Mouse (Mus musculus): ENCODE measurements at regions not wholly inside any gene's neighbourhood (a gene's known extent, or its start where the extent isn't known, plus 50 kb on each side); places are given as distances from the start of the nearest gene placed in this dataset.

DNA sequence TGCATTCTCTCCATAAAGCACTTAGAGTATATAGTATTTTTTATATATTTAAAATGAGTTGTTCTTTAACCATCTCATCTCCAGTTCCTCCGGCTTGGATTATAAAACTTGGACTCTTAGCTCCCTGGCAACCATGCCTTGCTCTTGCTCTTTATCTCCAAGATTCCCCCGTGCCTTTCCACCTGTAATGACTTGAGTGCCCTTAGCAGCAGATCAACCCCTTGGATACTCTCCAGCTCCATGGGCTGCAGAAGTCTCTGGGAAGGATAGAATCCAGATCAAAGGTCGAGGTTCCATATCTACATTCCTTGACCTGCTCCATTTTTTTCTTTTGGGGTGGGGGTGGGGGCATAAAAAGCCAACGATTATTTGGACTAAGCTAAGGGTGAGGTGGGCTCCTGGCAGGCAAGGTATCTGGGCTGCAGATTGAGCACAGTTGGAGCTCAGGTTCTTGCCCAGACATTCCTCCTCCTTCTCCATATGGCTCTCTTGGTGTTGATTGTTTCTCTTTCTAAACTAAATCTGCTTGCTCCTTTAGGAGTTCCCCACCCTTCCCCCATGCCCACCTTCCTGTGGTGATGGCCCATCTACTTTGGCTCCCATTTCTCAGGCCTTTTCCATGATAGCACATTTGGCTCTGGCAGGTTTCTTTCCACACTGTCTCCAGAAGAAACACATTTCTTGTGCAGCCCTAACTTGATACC is 460.9 kb downstream of the Epha4 start:
- no peak overlapping the region for H3K27ac ChIP-seq (ENCODE audit: low read depth)
- H3K36me3 ChIP-seq (ENCODE audit: control insufficient read depth, insufficient read depth, low read length) = no peaks in the 10 kb centered on the region
- DNase-seq (ENCODE audit: low spot score) (no peak), ATAC-seq (replicated peaks; ENCODE audit: low FRiP score, low TSS enrichment, low read depth) (no peak)
- 55% methylated on average over 4 of the region's 4 CpGs for WGBS
- no peak overlapping the region for H3K4me2 ChIP-seq (ENCODE audit: low read length)
- no peaks in the 10 kb centered on the region for H3K27me3 ChIP-seq (replicated peaks; ENCODE audit: control insufficient read depth, insufficient read depth, low read length)
- H3K4me3 ChIP-seq (ENCODE audit: low read depth, low read length) = no peak overlapping the region
- no peak overlapping the region for H3K9ac ChIP-seq (ENCODE audit: low read length)
- H3K4me1 ChIP-seq (replicated peaks; ENCODE audit: control insufficient read depth, insufficient read depth, low read length) = no peaks in the 10 kb centered on the region
- no peaks in the 10 kb centered on the region for H3K9me3 ChIP-seq (ENCODE audit: control insufficient read depth, low read length)

DNA sequence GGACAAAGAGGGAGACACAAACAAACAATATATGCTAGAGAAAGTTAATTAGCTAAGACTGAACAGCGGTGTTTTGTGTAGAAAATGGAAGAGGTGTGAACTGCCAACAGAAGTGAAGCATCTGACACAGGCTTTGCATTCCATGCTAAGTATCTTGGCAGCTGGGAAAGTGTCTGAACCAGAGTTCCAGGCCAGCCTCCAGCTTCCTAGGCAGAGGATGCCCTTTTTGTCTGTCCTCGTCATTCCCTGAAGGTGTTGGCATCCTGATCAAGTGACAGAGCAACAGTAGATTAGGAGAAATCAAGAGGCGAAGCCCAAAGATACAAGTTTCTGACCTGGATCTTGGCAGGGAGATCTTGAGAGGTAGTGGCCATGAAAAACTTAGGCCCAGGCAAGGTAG is 452.4 kb downstream of the Epha4 start:
- no peak overlapping the region for H3K4me2 ChIP-seq (ENCODE audit: low read length)
- H3K27ac ChIP-seq (ENCODE audit: low read depth) = no peak overlapping the region
- H3K9me3 ChIP-seq (ENCODE audit: control insufficient read depth, low read length) = no peaks in the 10 kb centered on the region
- no peaks in the 10 kb centered on the region for H3K27me3 ChIP-seq (replicated peaks; ENCODE audit: control insufficient read depth, insufficient read depth, low read length)
- H3K9ac ChIP-seq (ENCODE audit: low read length) = no peak overlapping the region
- H3K4me1 ChIP-seq (replicated peaks; ENCODE audit: control insufficient read depth, insufficient read depth, low read length) = no peaks in the 10 kb centered on the region
- ATAC-seq (replicated peaks; ENCODE audit: low FRiP score, low TSS enrichment, low read depth) (no peak), DNase-seq (ENCODE audit: low spot score) (no peak)
- H3K4me3 ChIP-seq (ENCODE audit: low read depth, low read length) = no peak overlapping the region
- WGBS = 96% methylated on average over 3 of the region's 3 CpGs
- H3K36me3 ChIP-seq (ENCODE audit: control insufficient read depth, insufficient read depth, low read length) = no peaks in the 10 kb centered on the region

DNA sequence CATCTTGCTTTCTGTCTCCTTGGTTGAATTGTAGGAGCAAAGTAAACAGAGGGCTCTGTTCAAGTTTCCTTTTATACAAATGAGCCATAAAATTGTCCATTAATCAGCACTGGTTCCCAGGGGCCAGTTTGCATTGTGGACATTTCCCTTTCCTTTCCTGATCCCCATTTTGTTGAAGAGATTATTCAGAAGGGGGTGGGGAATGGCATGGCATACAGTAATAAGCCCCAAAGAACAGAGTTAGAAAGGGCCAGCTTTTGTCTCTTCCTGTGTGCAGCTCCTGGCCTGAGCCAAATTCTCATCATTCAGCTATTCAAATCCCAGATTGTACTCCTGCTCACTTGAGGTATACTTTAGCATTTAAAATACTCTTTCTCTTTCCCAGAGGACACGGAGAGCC is 441.8 kb downstream of the Epha4 start:
- Histone ChIP-seq H3K9me3 (ENCODE audit: control insufficient read depth, low read length) (no peaks in the 10 kb centered on the region), H3K27me3 (replicated peaks; ENCODE audit: control insufficient read depth, insufficient read depth, low read length) (no peaks in the 10 kb centered on the region), H3K4me1 (replicated peaks; ENCODE audit: control insufficient read depth, insufficient read depth, low read length) (peaks cover 5% of the 10 kb centered on the region; the same call in 1 of the 2 replicates), H3K4me2 (ENCODE audit: low read length) (no peak overlapping the region), H3K9ac (ENCODE audit: low read length) (no peak overlapping the region), H3K4me3 (ENCODE audit: low read depth, low read length) (no peak overlapping the region), H3K36me3 (ENCODE audit: control insufficient read depth, insufficient read depth, low read length) (no peaks in the 10 kb centered on the region), H3K27ac (ENCODE audit: low read depth) (no peak overlapping the region)
- ATAC-seq (replicated peaks; ENCODE audit: low FRiP score, low TSS enrichment, low read depth) (no peak), DNase-seq (ENCODE audit: low spot score) (no peak)
- WGBS = 61% methylated on average over 1 of the region's 1 CpGs

DNA sequence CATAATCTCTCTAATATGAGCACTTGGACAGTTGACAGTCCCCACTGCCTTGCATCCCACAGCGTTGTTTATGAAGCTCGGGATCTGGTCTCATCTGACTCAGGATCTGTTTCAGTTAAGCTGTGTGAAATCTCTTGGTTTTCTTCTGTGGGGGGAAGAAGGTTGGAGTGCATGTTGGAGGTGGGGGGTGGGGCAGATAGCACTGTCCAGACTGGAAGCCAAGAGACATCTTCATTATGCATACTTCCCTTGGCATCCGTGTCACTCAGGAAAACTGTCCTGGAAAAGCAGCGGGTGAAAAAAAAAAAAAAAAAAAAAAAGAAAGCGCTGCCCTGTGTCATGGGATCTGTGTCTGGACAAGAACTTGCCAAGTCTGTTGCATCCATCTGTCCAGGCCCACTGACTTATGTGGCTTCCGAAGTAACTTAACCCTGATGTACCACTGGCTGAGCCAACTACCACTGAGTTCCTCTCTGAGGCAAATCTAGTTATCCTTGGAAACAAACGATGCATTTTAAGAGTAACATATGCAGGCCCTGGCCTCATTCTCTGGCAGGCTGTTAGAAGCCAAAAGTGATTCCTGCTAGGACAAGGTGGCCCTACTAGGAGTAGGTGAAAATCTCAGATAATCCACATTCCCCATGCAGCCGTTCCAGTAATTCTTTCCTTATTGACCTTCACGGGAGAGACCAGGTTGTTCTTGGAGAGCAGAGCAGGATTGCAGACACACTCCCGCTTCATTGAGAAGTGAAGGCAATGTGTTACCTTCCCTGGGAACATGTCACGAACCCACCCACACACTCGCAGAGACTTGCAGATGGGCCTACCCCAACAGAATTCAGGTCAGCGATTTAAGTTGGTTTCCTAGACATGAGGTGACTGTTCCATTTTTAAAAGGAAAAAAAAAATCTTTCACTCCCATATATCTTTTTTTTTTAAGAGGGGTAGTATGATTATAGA is 439.7 kb downstream of the Epha4 start:
- Histone ChIP-seq H3K4me3 (ENCODE audit: low read depth, low read length) (no peak overlapping the region), H3K27ac (ENCODE audit: low read depth) (no peak overlapping the region), H3K4me2 (ENCODE audit: low read length) (no peak overlapping the region), H3K27me3 (replicated peaks; ENCODE audit: control insufficient read depth, insufficient read depth, low read length) (no peaks in the 10 kb centered on the region), H3K36me3 (ENCODE audit: control insufficient read depth, insufficient read depth, low read length) (no peaks in the 10 kb centered on the region), H3K4me1 (replicated peaks; ENCODE audit: control insufficient read depth, insufficient read depth, low read length) (peaks cover 5% of the 10 kb centered on the region; the same call in 1 of the 2 replicates), H3K9ac (ENCODE audit: low read length) (no peak overlapping the region), H3K9me3 (ENCODE audit: control insufficient read depth, low read length) (no peaks in the 10 kb centered on the region)
- WGBS = 79% methylated on average over 13 of the region's 13 CpGs
- ATAC-seq (replicated peaks; ENCODE audit: low FRiP score, low TSS enrichment, low read depth) (no peak), DNase-seq (ENCODE audit: low spot score) (no peak)

GRCm38 (mm10) chr1:77080767-77081166 is 434.1 kb downstream of the Epha4 start:
- no peak for ATAC-seq (replicated peaks; ENCODE audit: low FRiP score, low TSS enrichment, low read depth)
- DNase-seq (ENCODE audit: low spot score) = no peak
- H3K9ac ChIP-seq (ENCODE audit: low read length) = no peak overlapping the region
- H3K27me3 ChIP-seq (replicated peaks; ENCODE audit: control insufficient read depth, insufficient read depth, low read length) = no peaks in the 10 kb centered on the region
- H3K36me3 ChIP-seq (ENCODE audit: control insufficient read depth, insufficient read depth, low read length) = no peaks in the 10 kb centered on the region
- H3K4me2 ChIP-seq (ENCODE audit: low read length) = no peak overlapping the region
- H3K9me3 ChIP-seq (ENCODE audit: control insufficient read depth, low read length) = no peaks in the 10 kb centered on the region
- H3K4me1 ChIP-seq (replicated peaks; ENCODE audit: control insufficient read depth, insufficient read depth, low read length) = peaks cover 6% of the 10 kb centered on the region; the same call in 1 of the 2 replicates
- no peak overlapping the region for H3K27ac ChIP-seq (ENCODE audit: low read depth)
- 17% methylated on average over 5 of the region's 5 CpGs for WGBS
- H3K4me3 ChIP-seq (ENCODE audit: low read depth, low read length) = no peak overlapping the region

- no peaks in the 10 kb centered on the region for H3K9me3 ChIP-seq (ENCODE audit: control insufficient read depth, low read length)
- no peak for ATAC-seq (replicated peaks; ENCODE audit: low FRiP score, low TSS enrichment, low read depth)
- no peak overlapping the region for H3K4me3 ChIP-seq (ENCODE audit: low read depth, low read length)
- H3K36me3 ChIP-seq (ENCODE audit: control insufficient read depth, insufficient read depth, low read length) = no peaks in the 10 kb centered on the region
- DNase-seq (ENCODE audit: low spot score) = no peak
- H3K27me3 ChIP-seq (replicated peaks; ENCODE audit: control insufficient read depth, insufficient read depth, low read length) = no peaks in the 10 kb centered on the region
- no peak overlapping the region for H3K4me2 ChIP-seq (ENCODE audit: low read length)
- no peak overlapping the region for H3K27ac ChIP-seq (ENCODE audit: low read depth)
- 58% methylated on average over 7 of the region's 7 CpGs for WGBS
- H3K9ac ChIP-seq (ENCODE audit: low read length) = no peak overlapping the region
- peaks cover 6% of the 10 kb centered on the region; the same call in 1 of the 2 replicates for H3K4me1 ChIP-seq (replicated peaks; ENCODE audit: control insufficient read depth, insufficient read depth, low read length)
These were observed 433.2 kb downstream of the Epha4 start for GRCm38 (mm10) chr1:77081660-77082059.

- ATAC-seq (replicated peaks; ENCODE audit: low FRiP score, low TSS enrichment, low read depth) (no peak), DNase-seq (ENCODE audit: low spot score) (no peak)
- Histone ChIP-seq H3K4me2 (ENCODE audit: low read length) (no peak overlapping the region), H3K9me3 (ENCODE audit: control insufficient read depth, low read length) (no peaks in the 10 kb centered on the region), H3K27me3 (replicated peaks; ENCODE audit: control insufficient read depth, insufficient read depth, low read length) (no peaks in the 10 kb centered on the region), H3K4me3 (ENCODE audit: low read depth, low read length) (no peak overlapping the region), H3K4me1 (replicated peaks; ENCODE audit: control insufficient read depth, insufficient read depth, low read length) (peaks cover 6% of the 10 kb centered on the region; the same call in 1 of the 2 replicates), H3K9ac (ENCODE audit: low read length) (no peak overlapping the region), H3K36me3 (ENCODE audit: control insufficient read depth, insufficient read depth, low read length) (no peaks in the 10 kb centered on the region), H3K27ac (ENCODE audit: low read depth) (no peak overlapping the region)
- WGBS = 82% methylated on average over 3 of the region's 3 CpGs
These were observed 432.5 kb downstream of the Epha4 start for GRCm38 (mm10) chr1:77082410-77082809.

DNA sequence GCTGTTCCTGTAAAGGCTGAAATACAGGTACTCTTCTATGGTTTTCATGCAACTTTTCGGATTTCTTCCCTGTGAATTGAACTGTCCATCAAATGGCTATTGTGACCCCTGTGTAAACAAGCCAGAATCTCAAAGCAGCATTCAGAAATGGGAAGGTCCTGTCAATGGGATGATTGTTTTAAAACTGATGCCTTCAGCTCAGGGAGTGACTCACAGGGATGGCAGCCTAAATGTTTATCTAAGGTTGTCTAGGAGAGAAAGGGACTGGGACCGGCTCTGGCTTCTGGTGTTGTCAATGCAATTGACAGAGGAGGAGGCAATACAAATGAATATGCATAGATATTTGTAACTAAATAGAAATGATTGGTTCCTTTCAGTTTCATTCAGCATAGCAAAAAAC is 421.3 kb downstream of the Epha4 start:
- no peak overlapping the region for H3K4me3 ChIP-seq (ENCODE audit: low read depth, low read length)
- no peaks in the 10 kb centered on the region for H3K4me1 ChIP-seq (replicated peaks; ENCODE audit: control insufficient read depth, insufficient read depth, low read length)
- no peaks in the 10 kb centered on the region for H3K27me3 ChIP-seq (replicated peaks; ENCODE audit: control insufficient read depth, insufficient read depth, low read length)
- H3K4me2 ChIP-seq (ENCODE audit: low read length) = no peak overlapping the region
- H3K9me3 ChIP-seq (ENCODE audit: control insufficient read depth, low read length) = no peaks in the 10 kb centered on the region
- ATAC-seq (replicated peaks; ENCODE audit: low FRiP score, low TSS enrichment, low read depth) (no peak), DNase-seq (ENCODE audit: low spot score) (no peak)
- H3K9ac ChIP-seq (ENCODE audit: low read length) = no peak overlapping the region
- H3K27ac ChIP-seq (ENCODE audit: low read depth) = no peak overlapping the region
- H3K36me3 ChIP-seq (ENCODE audit: control insufficient read depth, insufficient read depth, low read length) = no peaks in the 10 kb centered on the region
- WGBS = 26% methylated on average over 2 of the region's 2 CpGs
